In the genomic region with DNA sequence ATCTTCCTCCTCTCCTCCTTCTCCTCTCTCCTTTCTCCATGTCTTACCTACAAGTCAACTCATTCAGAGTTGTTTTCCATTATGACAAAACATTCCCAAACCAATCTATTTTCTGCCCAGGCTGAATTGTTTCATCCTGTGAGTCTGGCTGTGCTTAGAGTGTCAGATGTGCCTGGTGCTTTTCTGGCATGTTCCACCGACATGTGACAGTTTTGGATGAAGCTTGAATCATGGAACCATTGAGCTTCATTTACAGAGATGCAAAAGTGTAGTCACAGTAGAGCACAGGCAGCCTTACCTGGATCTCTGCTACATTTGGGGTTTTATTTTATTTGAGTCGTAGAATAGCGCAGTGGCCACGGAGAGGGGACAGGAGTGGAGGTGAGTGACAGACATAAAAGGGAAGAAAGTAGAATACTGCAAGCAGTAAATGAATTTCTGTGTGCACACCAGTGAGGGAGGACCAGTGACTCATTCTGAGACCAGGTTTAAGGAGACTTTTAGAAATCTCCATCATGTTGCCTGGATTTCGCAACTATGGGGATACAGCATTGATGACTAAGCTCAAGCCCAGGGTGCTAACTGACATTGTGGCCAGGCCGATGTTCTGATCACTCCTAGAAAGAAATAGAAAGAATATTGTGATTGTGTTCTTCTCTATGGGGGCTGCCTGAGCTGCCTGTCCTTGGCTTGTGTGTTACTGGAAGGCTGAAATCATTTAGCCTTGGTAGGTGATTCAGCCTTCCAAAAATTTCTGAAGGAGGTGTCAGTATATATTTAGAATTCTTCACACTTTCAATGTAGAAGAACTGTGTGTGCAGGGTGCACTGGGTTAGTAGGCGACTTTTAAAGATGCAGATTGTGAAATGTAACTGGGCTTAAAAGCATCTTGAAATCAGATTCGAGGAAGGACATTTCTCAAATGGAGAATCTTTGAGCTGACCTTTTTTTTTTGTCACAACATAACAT, we compare ENCODE assay signal across 20 mouse cellular contexts. TPM values are rescaled to one million over a fixed set of nuclear protein-coding genes. Genes with fewer than 3 reads are reported as not detected.
A peak's percentile ranks its signal among the peaks of the same experiment; 100 is the strongest.
DNase-seq lines count a peak whose midpoint lies in the region; ATAC-seq and TF ChIP-seq lines count a peak whose summit lies in the region.
"Had no signal": no experiment of that assay in that cellular context is flagged by ENCODE, and none has a peak within 500 bp of the region (broad histone marks: within the 10 kb centered on the region; RNA-seq: fewer than 3 reads in every experiment).

No protein-coding gene starts in this region.

- peak overlapping the region; percentile 51 for H3K27ac ChIP-seq in left cerebral cortex, adult 2 months
- H3K27ac ChIP-seq in intestine, postnatal 0 days (ENCODE audit: low read depth, low read length): no peak overlapping the region
- H3K27ac ChIP-seq: heart, embryonic 10.5 days; midbrain, embryonic 15.5 days; stomach, postnatal 0 days had no signal

- H3K9me3 ChIP-seq in intestine, postnatal 0 days (ENCODE audit: control insufficient read depth): no peaks in the 10 kb centered on the region
- H3K9me3 ChIP-seq: heart, embryonic 10.5 days; megakaryocyte, embryonic 14.5 days; midbrain, embryonic 15.5 days had no signal

- no peak for TF ChIP-seq CTCF in left cerebral cortex, adult 2 months (IDR thresholded peaks at IDR 0.05)
- TF ChIP-seq CTCF in intestine, postnatal 0 days (IDR thresholded peaks at IDR 0.05; ENCODE audit: low read depth): no peak

- H3K9ac ChIP-seq in intestine, postnatal 0 days (ENCODE audit: low read depth, low read length): no peak overlapping the region
- H3K9ac ChIP-seq: midbrain, embryonic 15.5 days had no signal

- peak; percentile 54 to 59 for DNase-seq in cerebellum, postnatal 10 days
- no peak for DNase-seq in cerebellum, adult 9-10 months
- no peak for DNase-seq in left cerebral cortex, adult 2 months (ENCODE audit: extremely low spot score in 1 of 2, low spot score in 2 of 2)
- DNase-seq in left cerebral cortex, adult 11 months (ENCODE audit: low spot score): no peak
- DNase-seq in thymus, postnatal 0 days (ENCODE audit: low spot score): no peak
- DNase-seq: cerebellum, adult 9-11 months; gastrocnemius, postnatal 36 days; kidney, adult 9 months; kidney, postnatal 36 days; left cerebral cortex, postnatal 4 days; liver; retina, postnatal 1 day; thymus, postnatal 25 days had no signal

- no peak overlapping the region for H3K4me3 ChIP-seq in left cerebral cortex, adult 2 months
- no peak overlapping the region for H3K4me3 ChIP-seq in intestine, postnatal 0 days (ENCODE audit: low read depth, low read length)
- H3K4me3 ChIP-seq: heart, embryonic 10.5 days; megakaryocyte, embryonic 14.5 days; midbrain, embryonic 15.5 days had no signal

- no peaks in the 10 kb centered on the region for H3K36me3 ChIP-seq in intestine, postnatal 0 days (ENCODE audit: control insufficient read depth, insufficient read depth)
- H3K36me3 ChIP-seq: heart, embryonic 10.5 days; midbrain, embryonic 15.5 days had no signal

- H3K4me2 ChIP-seq in intestine, postnatal 0 days (replicated peaks; ENCODE audit: low read depth): no peak overlapping the region
- H3K4me2 ChIP-seq: midbrain, embryonic 15.5 days had no signal

- H3K27me3 ChIP-seq in intestine, postnatal 0 days (replicated peaks; ENCODE audit: control insufficient read depth, insufficient read depth, low read length): no peaks in the 10 kb centered on the region
- H3K27me3 ChIP-seq: midbrain, embryonic 15.5 days had no signal

- peak; percentile 81 for ATAC-seq in granulocyte monocyte progenitor cell, adult 5-6 weeks (replicated peaks; ENCODE audit: poor library complexity, severe bottlenecking)
- no peak for ATAC-seq in intestine, postnatal 0 days
- ATAC-seq: lung, postnatal 0 days; midbrain, embryonic 15.5 days had no signal

- intact Hi-C loops in left cerebral cortex, adult 2 months (cut with DNase I): loop anchor here (5.0 to 10.0 kb wide), 2 partner anchors 543 to 700 kb away; no protein-coding TSS in a partner anchor

- no peaks in the 10 kb centered on the region for H3K4me1 ChIP-seq in intestine, postnatal 0 days (replicated peaks; ENCODE audit: control insufficient read depth, insufficient read depth, low read length)
- H3K4me1 ChIP-seq: heart, embryonic 10.5 days; megakaryocyte, embryonic 14.5 days; midbrain, embryonic 15.5 days had no signal

- 87% methylated on average over 8 of the region's 8 CpGs for WGBS in intestine, postnatal 0 days

RNA-seq across cellular contexts. Expression of gene Kcnj2, which starts 10.8 kb away (rescaled TPM):
- total RNA-seq in left cerebral cortex, adult 2 months (2021): 10 to 100 TPM; 18.2 to 19.2 TPM
- 5.4 TPM in 2 replicates for total RNA-seq in granulocyte monocyte progenitor cell, adult 5-6 weeks (2014; fragmentation: Nextera tagmentation)
- total RNA-seq in granulocyte monocyte progenitor cell, adult 5-6 weeks (2017): 15.0 and 18.4 TPM in 2 replicates
- polyA plus RNA-seq in intestine, postnatal 0 days (2015; fragmentation: Nextera tagmentation; extraction: Ambion mirVana): 0.66 and 0.76 TPM in 2 replicates
- polyA plus RNA-seq in thymus, postnatal 0 days (2015; fragmentation: Nextera tagmentation; extraction: Ambion mirVana): 0.39 and 0.56 TPM in 2 replicates

Comparison
In these comparisons a context has a peak if more than half of its experiments do, and no peak if none do; other contexts are left out.
1. DNase-seq: peak in cerebellum, postnatal 10 days (2 of 2); none in cerebellum, adult 9-10 months (single experiment), left cerebral cortex, adult 2 months (0 of 2), left cerebral cortex, adult 11 months (single experiment) and thymus, postnatal 0 days (single experiment).